Mouse (Mus musculus) heart, postnatal 14 days (tissue): Measurements from ENCODE around the gene Dnajb12. TPM values are rescaled to one million over a fixed set of nuclear protein-coding genes. Genes with fewer than 3 reads are reported as not detected.

Source experiments
- DNase-seq, 2 experiments: peaks; one replicate each; pipeline ENCODE4 v3.0.0; 2021 to 2022
- intact Hi-C: fragments of 180-260 bp; cut with DNase I; formaldehyde crosslinking; loops from one replicate; pipeline ENCODE4 v1.15.1; 2025
- long read RNA-seq, 2 experiments: library from polyadenylated mRNA; stranded (forward); transcript quantifications; one replicate each; pipeline ENCODE4 v2.0.0; 2021
- total RNA-seq, 2 experiments: library from RNA; stranded (reverse); gene quantifications; 2 replicates each; pipeline ENCODE4 v1.2.3; 2021

Gene Dnajb12
- 10 to 100 TPM; 34.7 to 35.7 TPM for total RNA-seq
- long read RNA-seq, experiment 1, transcript Dnajb12-205 (9 exons, 3,041 nt) = major isoform, 21 of 58 reads
- long read RNA-seq, experiment 1, transcript Dnajb12-201 (9 exons, 2,238 nt) = minor isoform, 8 of 58 reads
- long read RNA-seq, experiment 1, transcript Dnajb12-204 (9 exons, 3,070 nt) = minor isoform, 14 of 58 reads
- long read RNA-seq, experiment 1, partial matches to known transcripts = 7 of 58 reads
- long read RNA-seq, experiment 1, other reads (novel, unspliced or antisense) = 8 of 58 reads
- long read RNA-seq, experiment 2, transcript Dnajb12-201 (9 exons, 2,238 nt) = minor isoform, 8 of 62 reads
- long read RNA-seq, experiment 2, transcript Dnajb12-205 (9 exons, 3,041 nt) = major isoform, 24 of 62 reads
- long read RNA-seq, experiment 2, transcript Dnajb12-204 (9 exons, 3,070 nt) = minor isoform, 23 of 62 reads
- long read RNA-seq, experiment 2, partial matches to known transcripts = 2 of 62 reads
- long read RNA-seq, experiment 2, other reads (novel, unspliced or antisense) = 4 of 62 reads

DNA sequence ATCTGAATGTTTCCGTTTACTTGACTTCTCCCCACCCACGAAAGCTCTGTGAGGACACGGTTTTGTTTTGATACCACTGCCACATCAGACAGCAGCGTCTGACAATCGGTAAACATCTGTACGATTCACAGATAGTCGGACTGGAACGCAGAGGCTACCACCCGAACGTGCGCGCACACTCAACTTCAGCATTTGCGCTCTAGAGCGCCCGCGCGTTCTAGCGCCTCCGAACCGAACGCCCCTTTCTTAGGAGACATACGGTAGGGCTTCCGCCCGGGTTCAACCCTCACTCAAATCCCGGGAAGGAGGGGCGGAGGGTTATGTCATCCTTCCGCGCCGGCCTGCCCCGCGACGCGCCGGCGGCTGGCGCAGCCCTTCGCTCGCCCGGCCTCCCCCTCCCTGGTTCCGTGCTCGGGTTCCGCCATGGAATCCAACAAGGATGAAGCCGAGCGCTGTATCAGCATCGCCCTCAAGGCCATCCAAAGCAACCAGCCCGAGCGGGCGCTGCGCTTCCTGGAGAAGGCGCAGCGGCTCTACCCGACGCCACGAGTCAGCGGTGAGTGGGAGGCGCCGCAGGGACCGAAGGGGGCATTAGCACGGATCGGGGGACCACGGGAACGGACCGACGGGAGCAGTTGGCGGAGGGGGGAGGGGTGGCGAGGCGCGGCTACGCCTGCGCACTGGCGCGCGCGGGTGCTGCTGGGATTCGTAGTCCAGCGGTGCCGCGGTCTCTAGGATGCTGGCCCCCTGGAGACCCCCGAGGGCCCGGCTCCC, at the start of gene Dnajb12:
Dnajb12 (plus strand) TSS at position 302 of the 774 bp plus-strand sequence.
- intact Hi-C loops = no loop called here
- peak; percentile 94 for DNase-seq

- no peak for DNase-seq
- intact Hi-C loops = no loop called here
Observed at GRCm38 (mm10) chr10:59829886-59830285, 49.5 kb upstream of the Dnajb12 start.

GRCm38 (mm10) chr10:59831950-59832349, 47.4 kb upstream of the Dnajb12 start:
- intact Hi-C loops = no loop called here
- no peak for DNase-seq

DNA sequence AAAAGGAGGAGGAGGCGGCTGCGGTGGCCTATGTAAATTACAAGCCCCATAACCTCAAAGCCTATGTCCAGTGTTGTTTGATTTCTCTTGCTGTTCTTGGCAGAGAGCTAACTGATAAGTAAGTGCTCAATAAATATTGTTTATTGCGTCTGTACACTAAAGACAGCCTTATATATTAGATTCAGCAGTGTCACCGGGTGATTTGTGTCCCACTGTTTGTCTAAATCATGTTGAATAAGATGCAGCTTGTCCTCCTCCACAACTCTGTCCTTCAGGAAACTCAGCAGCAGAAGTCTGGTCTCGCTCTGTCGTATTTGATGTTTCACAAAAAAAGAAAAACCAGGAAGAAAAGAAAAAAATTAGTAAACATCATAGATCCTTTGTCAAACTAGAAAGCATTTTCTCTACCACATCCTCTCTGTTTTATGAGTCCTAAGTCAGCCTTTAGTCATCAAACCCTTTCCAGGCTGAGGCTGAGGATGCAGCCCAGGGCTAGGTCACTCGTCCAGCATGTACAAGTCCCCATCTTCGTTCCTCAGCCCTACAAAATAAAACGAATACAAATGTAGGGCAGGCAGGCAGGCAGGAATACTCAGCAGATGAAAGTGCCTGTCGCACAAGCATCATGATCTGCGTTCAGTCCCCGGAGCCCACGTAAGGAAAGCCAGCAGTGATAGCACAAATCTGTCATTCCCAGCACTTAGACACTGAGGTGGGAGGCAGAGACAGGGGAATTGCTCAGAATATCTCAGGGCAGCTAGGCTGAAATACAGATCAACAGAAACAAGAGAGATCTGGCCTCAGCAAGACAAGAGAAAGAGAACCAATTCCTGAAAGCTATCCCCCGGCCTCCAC, 43.8 kb upstream of the Dnajb12 start:
- intact Hi-C loops = no loop called here

GRCm38 (mm10) chr10:59837490-59837889, 41.9 kb upstream of the Dnajb12 start:
- intact Hi-C loops = no loop called here
- DNase-seq = no peak

More for the DNA sequence above, 43.8 kb upstream of the Dnajb12 start:
- DNase-seq = no peak

DNA sequence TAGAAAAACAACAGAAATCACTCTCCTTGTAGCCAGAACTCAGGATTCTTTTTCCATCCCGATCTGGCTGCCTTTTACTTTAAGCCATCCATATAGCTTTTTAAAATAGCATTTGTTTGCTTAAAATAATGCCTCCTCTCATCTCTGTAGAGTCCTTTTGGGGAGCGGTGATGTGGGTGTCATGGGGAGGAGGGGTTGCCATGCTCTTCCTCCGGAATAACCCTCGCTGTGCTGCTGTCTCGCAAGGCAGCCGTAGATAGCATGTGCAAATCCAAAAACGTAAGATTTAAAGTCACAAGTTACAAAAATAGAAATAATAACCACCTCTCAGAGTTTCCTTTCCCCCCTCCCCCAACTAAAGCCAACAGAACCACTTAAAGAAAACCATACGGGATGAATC, 37.9 kb upstream of the Dnajb12 start:
- intact Hi-C loops = no loop called here
- no peak for DNase-seq

- intact Hi-C loops = no loop called here
- no peak for DNase-seq
Observed at GRCm38 (mm10) chr10:59843125-59843524, 36.2 kb upstream of the Dnajb12 start.

DNA sequence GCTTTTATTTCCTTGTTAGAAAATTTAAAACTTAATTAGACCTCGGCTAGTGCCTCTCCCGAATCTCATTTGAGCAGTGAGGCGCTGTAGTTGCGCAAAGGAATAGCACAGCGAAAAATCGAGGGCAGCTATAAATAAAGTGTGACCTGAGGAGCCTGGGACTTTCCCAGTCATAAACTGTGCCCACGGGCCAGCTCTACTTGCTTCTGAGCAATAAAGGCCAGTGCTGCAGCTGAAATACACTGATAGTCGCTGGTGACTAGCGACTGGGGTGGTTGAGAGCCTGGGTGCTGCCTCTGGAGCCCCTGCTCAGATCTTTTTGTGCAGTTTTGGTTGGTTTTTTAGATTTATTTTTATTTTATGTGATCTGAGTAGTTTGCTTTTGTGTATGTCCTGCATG, 34.7 kb upstream of the Dnajb12 start:
- intact Hi-C loops = no loop called here
- DNase-seq = no peak

- no peak for DNase-seq
- intact Hi-C loops = no loop called here
Observed at GRCm38 (mm10) chr10:59846416-59846815, 32.9 kb upstream of the Dnajb12 start.

DNA sequence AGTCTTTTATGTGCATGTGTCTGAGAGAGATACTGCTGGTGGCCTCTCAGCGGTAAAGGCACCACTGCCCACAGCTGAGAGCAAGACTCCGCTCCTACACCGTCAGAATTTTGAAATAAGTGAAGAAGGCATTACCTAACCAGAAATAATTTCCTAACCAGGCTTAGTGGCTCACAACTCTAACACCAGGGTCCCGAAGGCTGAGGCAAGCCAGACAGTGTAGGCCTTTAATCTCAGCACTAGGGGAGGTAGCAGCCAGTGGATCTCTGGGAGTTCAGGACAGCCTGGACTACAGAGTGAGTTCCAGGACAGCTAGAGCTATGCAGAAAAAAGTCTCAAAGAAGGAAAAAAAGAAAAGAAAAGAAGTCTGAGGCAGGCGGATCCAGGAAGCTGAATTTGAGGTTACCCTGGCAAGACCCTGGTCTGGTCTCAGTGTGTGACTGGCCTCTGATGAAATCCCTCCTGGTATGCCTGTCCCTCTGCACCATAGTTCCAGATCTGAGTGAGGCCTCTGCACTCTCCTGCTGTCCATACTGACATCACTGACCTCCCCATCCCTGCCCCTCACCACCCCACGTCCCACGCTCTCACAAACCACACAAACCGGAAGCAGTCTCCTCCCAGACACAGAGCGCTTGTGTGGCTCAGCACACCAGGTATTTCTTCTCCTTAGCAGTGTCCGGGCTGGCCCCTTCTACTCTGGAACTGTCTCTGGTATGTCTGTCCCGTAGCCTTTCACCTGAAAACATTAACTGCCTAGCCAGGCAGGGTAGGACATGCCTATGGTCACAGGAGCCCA, 31.1 kb upstream of the Dnajb12 start:
- no peak for DNase-seq
- intact Hi-C loops = no loop called here

DNA sequence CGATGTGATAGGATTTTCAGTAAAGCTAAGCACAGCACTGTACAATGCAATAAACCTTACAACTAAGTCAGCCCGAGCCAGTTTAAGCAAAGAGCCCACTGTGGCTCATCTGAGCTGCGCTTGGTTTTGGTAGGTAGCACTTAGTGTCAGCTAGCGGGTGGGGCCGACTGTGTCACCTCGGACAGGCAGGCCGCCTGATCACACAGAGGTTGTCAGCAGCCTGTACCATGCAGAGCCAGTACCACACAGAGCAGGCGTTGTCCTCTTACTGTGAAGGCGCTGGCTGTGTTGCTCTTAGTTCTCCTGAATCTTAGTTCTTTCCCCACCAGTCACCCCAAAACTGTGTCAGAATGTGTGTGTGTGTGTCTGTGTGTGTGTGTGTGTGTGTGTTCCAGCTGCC, 30.4 kb upstream of the Dnajb12 start:
- no peak for DNase-seq
- intact Hi-C loops = no loop called here

- intact Hi-C loops = no loop called here
- DNase-seq = no peak
Observed at GRCm38 (mm10) chr10:59849371-59849770, 30.0 kb upstream of the Dnajb12 start.

GRCm38 (mm10) chr10:59857157-59857556, 22.2 kb upstream of the Dnajb12 start:
- intact Hi-C loops = no loop called here
- no peak for DNase-seq

DNA sequence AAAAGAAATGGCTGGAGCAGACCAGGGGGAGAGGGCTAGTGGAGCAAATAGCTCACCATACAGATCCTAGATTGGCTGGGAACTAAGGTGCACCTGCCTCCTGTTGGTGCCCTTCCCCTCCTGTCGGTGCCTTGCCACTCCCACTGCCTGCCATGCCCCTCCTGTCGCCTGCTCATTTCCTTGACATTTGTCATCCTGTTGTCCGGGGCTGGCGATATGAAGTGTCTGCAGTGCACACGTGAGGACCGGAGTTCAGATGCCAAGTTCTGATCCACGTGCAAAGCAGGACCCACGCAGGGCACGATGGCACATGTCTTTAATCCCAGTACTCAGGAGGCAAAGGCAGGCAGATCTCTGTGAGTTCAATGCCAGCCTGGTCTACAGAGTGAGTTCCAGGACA, 18.7 kb upstream of the Dnajb12 start:
- DNase-seq = no peak
- intact Hi-C loops = loop anchor here (5.0 kb wide), 3 partner anchors 43 to 408 kb away; partner anchors contain the start of genes Gm10322 and Mcu

DNA sequence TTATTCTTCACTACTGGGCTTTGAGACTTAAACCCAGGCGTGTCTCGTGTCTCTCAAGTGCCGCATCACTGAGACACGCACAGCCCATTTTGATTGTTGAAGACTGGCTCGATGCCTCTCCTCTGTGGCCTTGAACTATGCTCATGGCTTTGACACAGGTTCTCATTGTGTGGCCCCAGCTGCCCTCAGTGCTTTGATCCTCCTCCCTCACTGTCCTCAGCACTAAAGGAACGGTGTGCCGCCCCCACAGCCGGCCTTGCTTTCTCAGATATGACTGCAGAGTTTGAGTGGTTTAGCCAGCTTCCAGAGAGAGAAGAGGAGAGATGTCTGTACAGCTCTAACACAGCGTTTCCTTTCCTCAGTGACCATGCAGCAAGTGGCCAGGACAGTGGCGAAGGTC, 18.2 kb upstream of the Dnajb12 start:
- intact Hi-C loops = loop anchor here (5.0 kb wide), 3 partner anchors 44 to 409 kb away; partner anchors contain the start of genes Gm10322 and Mcu
- DNase-seq = no peak

DNA sequence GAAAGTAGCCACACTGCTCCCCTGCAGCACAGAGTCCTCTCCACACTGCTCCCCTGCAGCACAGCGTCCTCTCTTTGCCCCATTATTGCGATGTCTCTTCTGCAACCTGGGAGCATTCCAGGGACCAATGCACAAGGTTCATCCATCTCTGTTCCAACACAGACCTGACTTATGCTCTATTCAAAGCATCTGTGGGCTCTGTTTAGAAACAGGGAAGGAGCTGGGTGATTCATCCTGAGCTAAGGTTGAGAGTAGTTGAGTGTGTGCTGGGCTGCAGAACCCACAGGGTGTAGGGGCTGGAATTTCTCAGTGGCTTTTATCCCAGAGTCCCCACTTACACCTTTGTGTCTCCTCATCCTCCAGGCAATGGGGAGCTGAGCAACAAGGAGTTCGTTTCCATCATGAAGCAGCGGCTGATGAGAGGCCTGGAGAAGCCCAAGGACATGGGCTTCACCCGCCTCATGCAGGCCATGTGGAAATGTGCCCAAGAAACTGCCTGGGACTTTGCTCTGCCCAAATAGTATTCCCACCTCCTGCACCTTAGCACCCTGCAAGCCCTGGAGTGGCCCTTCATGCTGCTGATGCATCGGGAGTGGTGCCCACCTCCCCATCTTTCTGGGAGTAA, 16.4 kb upstream of the Dnajb12 start:
- intact Hi-C loops = loop anchor here (5.0 kb wide), 3 partner anchors 46 to 411 kb away; partner anchors contain the start of genes Gm10322 and Mcu
- DNase-seq = no peak

DNA sequence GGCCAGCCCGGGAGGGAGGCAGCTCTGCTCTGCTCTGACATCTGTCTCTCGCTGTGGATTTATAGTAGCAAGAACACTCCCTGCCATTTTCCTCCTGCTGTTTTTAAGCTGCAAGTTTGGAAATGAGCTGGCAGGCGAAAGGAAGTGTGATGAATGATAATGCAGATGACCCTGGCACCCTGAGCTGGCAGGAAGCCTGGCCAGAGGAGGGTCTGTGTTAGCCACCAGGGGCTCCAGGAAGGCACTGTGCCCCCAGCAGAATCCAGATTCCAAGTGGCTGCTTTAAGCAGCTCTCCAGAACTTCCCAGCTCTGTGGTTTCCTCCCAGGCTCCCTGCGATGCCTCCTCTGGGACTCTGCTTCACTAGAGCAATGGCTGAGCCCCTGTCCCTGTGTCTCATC, 15.7 kb upstream of the Dnajb12 start:
- DNase-seq = no peak
- intact Hi-C loops = loop anchor here (1.0 to 5.0 kb wide), 4 partner anchors 46 to 568 kb away; partner anchors contain the start of genes Gm10322 and Mcu

DNA sequence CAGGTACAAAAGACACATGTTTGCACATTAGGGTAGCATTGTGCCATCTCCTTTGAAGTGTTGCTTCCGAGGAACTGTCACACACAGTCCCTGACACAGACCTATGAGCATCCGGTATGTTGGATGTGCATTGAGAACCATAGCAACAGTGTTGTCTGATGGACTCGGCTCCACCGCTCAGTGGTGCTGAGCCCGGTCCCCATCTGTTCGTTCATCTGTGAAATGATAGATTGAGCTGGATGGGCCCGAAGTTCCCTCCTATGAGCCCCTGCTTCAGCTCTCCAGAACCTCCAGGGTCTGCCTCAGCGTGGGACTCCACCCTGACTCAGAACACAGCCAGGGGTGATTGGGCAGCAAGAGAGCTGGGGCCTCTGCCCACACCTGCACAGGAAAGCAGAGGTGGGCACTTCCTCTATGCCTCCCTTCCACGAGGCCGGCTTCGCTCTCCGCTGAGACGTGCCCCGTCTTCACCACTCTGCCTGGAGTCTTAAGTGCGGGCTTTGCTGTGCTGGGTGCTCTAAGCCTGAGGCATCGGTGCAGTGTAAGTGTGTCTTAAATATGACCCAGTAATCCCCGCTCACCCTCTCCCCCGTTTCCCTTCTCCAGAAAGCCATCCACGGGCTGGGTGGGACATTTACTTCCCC, 15.0 kb upstream of the Dnajb12 start:
- intact Hi-C loops = loop anchor here (1.0 to 5.0 kb wide), 4 partner anchors 47 to 569 kb away; partner anchors contain the start of genes Gm10322 and Mcu
- DNase-seq = no peak
